Comparison of ENCODE assay signal across 8 mouse cellular contexts in the genomic region with DNA sequence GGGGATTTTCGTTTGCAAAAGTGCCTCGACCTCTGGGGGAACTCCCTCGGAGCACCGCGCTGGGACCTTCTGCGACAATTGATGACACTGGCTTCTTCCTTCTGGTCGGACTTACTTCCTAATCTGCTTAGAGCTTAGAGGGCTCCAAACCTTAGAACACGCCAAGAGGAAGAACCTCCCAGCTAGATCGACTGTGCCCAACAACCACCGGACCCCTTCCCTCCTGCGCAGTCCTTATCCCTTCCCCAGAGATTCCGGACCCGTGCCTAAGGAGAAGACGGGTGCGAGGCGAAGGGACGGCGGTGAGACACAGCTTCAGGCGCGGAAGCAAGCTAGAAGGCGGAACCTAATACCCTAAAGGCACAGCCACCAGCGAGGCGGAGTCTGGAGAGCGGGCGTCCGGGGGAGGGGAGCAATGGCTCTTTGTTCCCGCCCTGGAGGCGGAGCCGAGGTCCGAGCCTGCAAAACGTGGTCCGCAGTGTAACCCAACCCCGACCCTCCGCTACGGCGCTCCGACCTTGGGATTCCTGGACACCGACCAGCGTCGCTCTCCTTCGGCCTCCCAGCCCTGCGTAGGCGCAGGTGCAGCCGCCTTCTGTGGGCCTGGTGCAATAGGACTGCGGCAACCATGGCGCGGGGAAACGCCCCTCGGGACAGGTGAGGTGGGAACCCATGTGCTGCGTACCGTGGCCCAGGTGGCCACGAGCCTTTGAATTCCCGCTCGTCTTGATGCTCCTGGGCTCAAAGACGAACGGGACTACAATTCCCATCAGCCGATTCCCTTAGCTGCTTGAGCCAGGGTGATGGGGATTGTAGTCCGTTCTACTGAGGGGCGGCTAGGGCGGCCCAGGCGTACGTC. TPM values are rescaled to one million over a fixed set of nuclear protein-coding genes. Genes with fewer than 3 reads are reported as not detected.
DNase-seq lines count a peak whose midpoint lies in the region; ATAC-seq and TF ChIP-seq lines count a peak whose summit lies in the region.

A gene (plus strand): TSS at position 240 of the 859 bp plus-strand sequence.

- peak within 1 kb of the TSS; percentile 67 for H3K9ac ChIP-seq in intestine, postnatal 0 days (ENCODE audit: low read depth, low read length)
- peak within 1 kb of the TSS; percentile 79 for H3K9ac ChIP-seq in midbrain, embryonic 11.5 days (ENCODE audit: low read length)

- peak within 1 kb of the TSS; percentile 88 for H3K4me2 ChIP-seq in intestine, postnatal 0 days (replicated peaks; ENCODE audit: low read depth)
- peak within 1 kb of the TSS; percentile 64 for H3K4me2 ChIP-seq in midbrain, embryonic 11.5 days

- H3K9me3 ChIP-seq in intestine, postnatal 0 days (ENCODE audit: control insufficient read depth) = no peaks in the 10 kb centered on the region
- H3K9me3 ChIP-seq in midbrain, embryonic 11.5 days (ENCODE audit: control insufficient read depth, low read length) = no peaks in the 10 kb centered on the region

- peak within 1 kb of the TSS; percentile 68; the same call in 1 of the 2 replicates for H3K27ac ChIP-seq in intestine, postnatal 0 days (ENCODE audit: low read depth, low read length)
- peak within 1 kb of the TSS; percentile 72 for H3K27ac ChIP-seq in midbrain, embryonic 11.5 days (ENCODE audit: low read depth, low read length)

- no peaks in the 10 kb centered on the region for H3K36me3 ChIP-seq in intestine, postnatal 0 days (ENCODE audit: control insufficient read depth, insufficient read depth)
- 0 out of 2 replicates have a peak, but pooled peaks cover 2% of the 10 kb centered on the region for H3K36me3 ChIP-seq in midbrain, embryonic 11.5 days (ENCODE audit: control insufficient read depth, insufficient read depth, low read length)

- peak; percentile 97 for DNase-seq in adrenal gland, adult 2 months
- peak; percentile 89 for DNase-seq in embryo, embryonic 11.5 days (ENCODE audit: low read depth, low spot score)
- DNase-seq in gastrocnemius, postnatal 4 days (ENCODE audit: low spot score in 2 of 2) = peak; percentile 78 to 93
- DNase-seq in left cerebral cortex, postnatal 4 days = peak; percentile 94
- DNase-seq in midbrain, embryonic 11.5 days (ENCODE audit: low spot score, missing footprints) = peak; percentile 96
- DNase-seq in right cerebral cortex, postnatal 4 days = peak; percentile 84
- peak; percentile 96 for DNase-seq in yolk sac, embryonic 10.5 days (ENCODE audit: low spot score)

- H3K27me3 ChIP-seq in intestine, postnatal 0 days (replicated peaks; ENCODE audit: control insufficient read depth, insufficient read depth, low read length) = no peaks in the 10 kb centered on the region
- no peaks in the 10 kb centered on the region for H3K27me3 ChIP-seq in midbrain, embryonic 11.5 days (ENCODE audit: control insufficient read depth, insufficient read depth, low read length)

- no peaks in the 10 kb centered on the region for H3K4me1 ChIP-seq in intestine, postnatal 0 days (replicated peaks; ENCODE audit: control insufficient read depth, insufficient read depth, low read length)
- H3K4me1 ChIP-seq in midbrain, embryonic 11.5 days (ENCODE audit: control insufficient read depth, insufficient read depth, low read length) = no peaks in the 10 kb centered on the region

- peak within 1 kb of the TSS; percentile 65 for H3K4me3 ChIP-seq in intestine, postnatal 0 days (ENCODE audit: low read depth, low read length)
- H3K4me3 ChIP-seq in midbrain, embryonic 11.5 days (ENCODE audit: low read depth, low read length) = peak within 1 kb of the TSS; percentile 51

- intact Hi-C loops in left cerebral cortex, postnatal 4 days (cut with DNase I) = no loop called here

- peak; percentile 12; the same call in 1 of the 2 replicates for TF ChIP-seq CTCF in intestine, postnatal 0 days (IDR thresholded peaks at IDR 0.05; ENCODE audit: low read depth)

- under 1% methylated on average over 61 of the region's 62 CpGs for WGBS in intestine, postnatal 0 days
- under 1% methylated on average over 62 of the region's 62 CpGs for WGBS in midbrain, embryonic 11.5 days

- ATAC-seq in intestine, postnatal 0 days = peak; percentile 94
- ATAC-seq in midbrain, embryonic 11.5 days (ENCODE audit: low FRiP score) = peak; percentile 97

RNA-seq across cellular contexts. Expression of the gene that starts here (rescaled TPM):
- 1 to 10 TPM; 4.3 to 6.9 TPM for total RNA-seq in adrenal gland, adult 2 months (2021)
- polyA plus RNA-seq in adrenal gland, adult 2 months (2012; rRNA removed) = 12.6 and 13.4 TPM in 2 replicates
- total RNA-seq in gastrocnemius, postnatal 4 days (2021) = 1 to 10 TPM; 8.7 to 9.2 TPM
- polyA plus RNA-seq in intestine, postnatal 0 days (2015; fragmentation: Nextera tagmentation; extraction: Ambion mirVana) = 1.3 and 1.8 TPM in 2 replicates
- total RNA-seq in left cerebral cortex, postnatal 4 days (2021) = 10 to 100 TPM; 29.5 to 32.1 TPM
- polyA plus RNA-seq in midbrain, embryonic 11.5 days (2014; fragmentation: Nextera tagmentation; extraction: Ambion mirVana) = 4.2 TPM in 2 replicates

Comparison
In these comparisons a context has a peak if more than half of its experiments do, and no peak if none do; other contexts are left out.
1. Peak in every context shown above with its lines: DNase-seq, ATAC-seq, H3K4me3 ChIP-seq and H3K27ac ChIP-seq.